Mouse (Mus musculus) myocyte (in vitro differentiated cells): ENCODE data around the gene Agt. TPM values are rescaled to one million over a fixed set of nuclear protein-coding genes. Genes with fewer than 3 reads are reported as not detected.

Experiments
- H3K27me3 ChIP-seq: one replicate; pipeline ENCODE4 v1.6.1; 2011; ENCODE audit not compliant: control insufficient read depth, insufficient read depth, insufficient read length
- H3K36me3 ChIP-seq: one replicate; pipeline ENCODE4 v1.6.1; 2011; ENCODE audit not compliant: control insufficient read depth, insufficient read depth
- H3K4me2 ChIP-seq: one replicate; pipeline ENCODE4 v1.6.1; 2011; ENCODE audit warnings: low read depth, control low read depth
- H3K4me3 ChIP-seq: one replicate; pipeline ENCODE4 v1.5.1; 2011; ENCODE audit warnings: mild to moderate bottlenecking, control low read depth, moderate library complexity
- H3K79me2 ChIP-seq: one replicate; pipeline ENCODE4 v1.6.1; 2011; ENCODE audit not compliant: control insufficient read depth, insufficient read depth
- H3ac ChIP-seq: one replicate; pipeline ENCODE4 v1.6.1; 2011; ENCODE audit not compliant: control insufficient read depth, insufficient read length
- CEBPB ChIP-seq: IDR thresholded peaks from 2 replicates; pipeline ENCODE4 v1.6.1; 2011; ENCODE audit warnings: mild to moderate bottlenecking, moderate library complexity; ENCODE audit not compliant: poor library complexity, insufficient read depth, severe bottlenecking
- E2F4 ChIP-seq: IDR thresholded peaks from one replicate; pipeline ENCODE4 v1.6.1; 2011; ENCODE audit warnings: mild to moderate bottlenecking, control low read depth, moderate library complexity; ENCODE audit not compliant: insufficient read depth
- MAX ChIP-seq: IDR thresholded peaks from one replicate; pipeline ENCODE4 v1.6.1; 2011; ENCODE audit warnings: low read depth, mild to moderate bottlenecking, control low read depth
- MYOD1 ChIP-seq, 3 experiments: IDR thresholded peaks; one replicate each; pipeline ENCODE4 v1.6.1; 2011; ENCODE audit warnings: control low read depth in 2 of 3, low read depth in 2 of 3, mild to moderate bottlenecking in 2 of 3, moderate library complexity in 1 of 3; ENCODE audit not compliant: insufficient read length in 2 of 3, control insufficient read depth in 1 of 3
- MYOG ChIP-seq, 3 experiments: IDR thresholded peaks; one replicate each; pipeline ENCODE4 v1.6.1; 2011; ENCODE audit warnings: control low read depth in 2 of 3, low read depth in 2 of 3, mild to moderate bottlenecking in 2 of 3; ENCODE audit not compliant: insufficient read length in 2 of 3, control insufficient read depth in 1 of 3, insufficient read depth in 1 of 3
- POLR2A ChIP-seq: IDR thresholded peaks from one replicate; pipeline ENCODE4 v1.6.1; 2011; ENCODE audit warnings: low read depth, mild to moderate bottlenecking, control low read depth, moderate library complexity; ENCODE audit not compliant: insufficient read length
- POLR2AphosphoS2 ChIP-seq: IDR thresholded peaks from one replicate; pipeline ENCODE4 v1.6.1; 2011; ENCODE audit warnings: low read depth, control low read depth; ENCODE audit not compliant: insufficient read length
- REST ChIP-seq: IDR thresholded peaks from one replicate; pipeline ENCODE4 v1.6.1; 2011; ENCODE audit warnings: mild to moderate bottlenecking, control low read depth, moderate library complexity; ENCODE audit not compliant: insufficient read depth, insufficient read length
- SRF ChIP-seq: IDR thresholded peaks from one replicate; pipeline ENCODE4 v1.6.1; 2011; ENCODE audit warnings: low read depth; ENCODE audit not compliant: control insufficient read depth, insufficient read length
- TCF12 ChIP-seq: IDR thresholded peaks from one replicate; pipeline ENCODE4 v1.6.1; 2011; ENCODE audit warnings: mild to moderate bottlenecking, control low read depth; ENCODE audit not compliant: poor library complexity, insufficient read depth, severe bottlenecking
- TCF3 ChIP-seq: IDR thresholded peaks from one replicate; pipeline ENCODE4 v1.6.1; 2011; ENCODE audit warnings: low read depth, control low read depth; ENCODE audit not compliant: insufficient read length
- USF1 ChIP-seq: IDR thresholded peaks from one replicate; pipeline ENCODE4 v1.6.1; 2011; ENCODE audit warnings: low read depth, mild to moderate bottlenecking, control low read depth, moderate library complexity
- polyA plus RNA-seq: library from polyadenylated mRNA; unstranded; fragments of >200 nt; fragmentation: generic; extraction: Trizol; gene quantifications from one replicate; pipeline ENCODE4 v1.2.1, GENCODE M21; 2012; ENCODE audit warnings: missing spikeins

Agt gene
- polyA plus RNA-seq, 1 experiment = 0.70 TPM

DNA sequence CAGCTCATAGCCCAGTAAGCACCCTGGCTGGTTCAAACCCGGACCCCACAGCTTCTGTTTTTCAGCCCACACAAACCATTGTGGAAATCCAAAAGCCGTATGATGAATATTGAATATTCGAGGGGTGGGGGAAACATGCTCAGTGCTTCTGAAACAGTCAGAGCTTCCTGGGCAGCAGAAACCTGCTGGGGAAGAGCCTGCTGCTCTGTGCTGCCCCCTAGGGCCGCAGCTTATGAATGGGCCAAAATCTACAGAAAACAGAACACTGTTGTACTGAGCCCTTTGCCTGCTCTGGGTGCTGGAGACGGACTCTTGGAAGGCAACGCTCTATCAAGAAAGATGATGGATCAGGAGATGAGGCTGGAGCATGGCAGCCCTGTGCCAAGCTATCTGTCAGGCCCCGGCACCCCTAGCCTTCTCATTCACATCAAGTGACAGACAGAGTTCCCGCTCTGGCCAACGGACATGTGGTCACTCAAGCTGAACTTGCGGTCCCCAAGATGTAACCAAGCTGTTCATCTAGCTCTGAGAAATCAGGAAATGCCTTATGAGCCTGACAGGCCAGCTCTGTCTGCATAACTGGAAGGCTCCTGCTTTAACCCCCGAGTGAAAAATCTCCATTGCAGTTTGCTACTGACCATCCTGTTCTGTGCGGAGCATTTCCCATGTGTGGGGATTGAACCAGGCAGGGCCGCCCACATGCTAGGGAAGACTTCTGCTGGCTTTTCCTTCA, 38.9 kb upstream of the Agt start:
- Histone ChIP-seq H3K79me2 (no peaks in the 10 kb centered on the region), H3K27me3 (peaks cover 57% of the 10 kb centered on the region), H3K4me2 (no peak overlapping the region), H3K36me3 (no peaks in the 10 kb centered on the region), H3ac (no peak overlapping the region), H3K4me3 (no peak overlapping the region)
- TF ChIP-seq USF1 (no peak), MYOG (IDR thresholded peaks at IDR 0.05; ENCODE audit: control insufficient read depth in 1 of 3, insufficient read depth in 1 of 3, insufficient read length in 2 of 3, low read depth in 2 of 3) (no peak), POLR2A (no peak), TCF12 (no peak), MAX (no peak), TCF3 (no peak), REST (no peak), CEBPB (no peak), E2F4 (no peak), POLR2AphosphoS2 (no peak), SRF (no peak), MYOD1 (IDR thresholded peaks at IDR 0.05; ENCODE audit: control insufficient read depth in 1 of 3, insufficient read length in 2 of 3, low read depth in 2 of 3) (no peak)

DNA sequence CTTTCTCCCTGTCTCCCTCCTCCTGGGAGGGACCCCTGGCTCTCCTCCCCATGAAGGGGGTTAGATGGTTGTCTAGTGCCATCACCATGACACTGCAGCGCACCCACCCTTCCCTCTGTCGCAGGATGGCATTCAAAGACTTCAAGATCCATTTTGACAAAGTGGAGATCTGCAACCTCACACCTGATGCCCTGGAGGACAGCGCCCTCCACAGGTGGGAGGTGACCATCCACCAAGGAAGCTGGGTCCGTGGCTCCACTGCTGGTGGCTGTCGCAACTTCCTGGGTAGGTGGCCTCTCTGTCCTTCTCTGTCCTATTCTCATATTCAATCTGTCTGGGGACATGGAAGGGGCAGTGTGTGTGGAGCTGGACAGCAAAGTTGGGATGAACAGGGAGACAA, 34.6 kb upstream of the Agt start:
- Histone ChIP-seq H3K4me2 (no peak overlapping the region), H3ac (no peak overlapping the region), H3K36me3 (no peaks in the 10 kb centered on the region), H3K4me3 (no peak overlapping the region), H3K79me2 (no peaks in the 10 kb centered on the region), H3K27me3 (peaks cover 41% of the 10 kb centered on the region)
- TF ChIP-seq POLR2AphosphoS2 (no peak), POLR2A (no peak), MYOG (IDR thresholded peaks at IDR 0.05; ENCODE audit: control insufficient read depth in 1 of 3, insufficient read depth in 1 of 3, insufficient read length in 2 of 3, low read depth in 2 of 3) (no peak)

DNA sequence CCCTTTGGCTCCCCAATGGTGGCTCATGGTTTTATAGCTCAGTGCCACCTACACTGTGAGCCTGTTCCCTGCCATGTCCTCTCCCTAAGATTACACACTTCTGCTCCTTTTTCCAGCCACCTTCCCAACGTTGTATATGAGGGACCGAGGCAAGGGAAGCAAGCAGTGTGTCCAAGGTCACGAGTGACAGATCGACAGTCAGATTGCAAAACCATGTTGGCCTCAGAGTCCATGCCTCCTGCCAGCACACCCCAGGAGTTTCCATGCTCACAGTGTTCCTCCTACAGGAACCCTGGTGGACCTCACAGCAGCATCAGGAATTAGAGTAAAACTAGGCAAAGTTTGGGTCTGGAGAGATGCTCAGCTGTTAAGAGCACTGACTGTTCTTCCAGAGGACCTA, 19.9 kb upstream of the Agt start:
- Histone ChIP-seq H3K79me2 (no peaks in the 10 kb centered on the region), H3K4me2 (no peak overlapping the region), H3K4me3 (no peak overlapping the region), H3K36me3 (no peaks in the 10 kb centered on the region), H3K27me3 (peaks cover 10% of the 10 kb centered on the region), H3ac (no peak overlapping the region)
- TF ChIP-seq MYOG (IDR thresholded peaks at IDR 0.05; ENCODE audit: control insufficient read depth in 1 of 3, insufficient read depth in 1 of 3, insufficient read length in 2 of 3, low read depth in 2 of 3) = no peak
- TF ChIP-seq SRF = no peak
- no peak for TF ChIP-seq POLR2A
- TF ChIP-seq MAX = no peak
- no peak for TF ChIP-seq TCF12
- no peak for TF ChIP-seq TCF3
- no peak for TF ChIP-seq USF1
- no peak for TF ChIP-seq REST
- no peak for TF ChIP-seq MYOD1 (IDR thresholded peaks at IDR 0.05; ENCODE audit: control insufficient read depth in 1 of 3, insufficient read length in 2 of 3, low read depth in 2 of 3)
- TF ChIP-seq CEBPB = no peak

DNA sequence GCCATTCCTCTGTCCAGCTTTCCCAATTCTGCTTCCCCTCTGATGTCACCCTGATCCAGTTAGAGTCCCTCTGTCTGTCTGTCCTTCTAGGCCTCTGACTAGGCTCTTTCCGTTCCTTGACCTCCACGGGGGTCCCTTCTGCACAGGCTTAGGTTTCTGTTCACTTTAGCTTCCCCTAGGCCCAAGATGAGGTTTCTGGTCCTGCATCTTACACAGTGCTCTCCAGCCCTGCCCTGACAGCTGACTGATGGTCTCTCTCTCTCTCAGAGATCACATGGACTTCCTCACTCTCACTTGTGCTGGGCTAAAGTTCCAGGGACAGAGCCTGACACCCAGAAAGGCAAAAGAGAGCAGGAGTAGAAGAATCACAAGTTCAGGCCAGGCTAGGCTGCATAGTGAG, 17.1 kb upstream of the Agt start:
- Histone ChIP-seq H3K4me3 (no peak overlapping the region), H3K79me2 (no peaks in the 10 kb centered on the region), H3ac (no peak overlapping the region), H3K36me3 (no peaks in the 10 kb centered on the region), H3K4me2 (no peak overlapping the region), H3K27me3 (peaks cover 10% of the 10 kb centered on the region)
- TF ChIP-seq MAX (no peak), CEBPB (no peak), TCF3 (no peak), POLR2A (no peak), MYOD1 (IDR thresholded peaks at IDR 0.05; ENCODE audit: control insufficient read depth in 1 of 3, insufficient read length in 2 of 3, low read depth in 2 of 3) (no peak), REST (no peak), MYOG (IDR thresholded peaks at IDR 0.05; ENCODE audit: control insufficient read depth in 1 of 3, insufficient read depth in 1 of 3, insufficient read length in 2 of 3, low read depth in 2 of 3) (no peak), USF1 (no peak), POLR2AphosphoS2 (no peak), E2F4 (no peak), TCF12 (no peak), SRF (no peak)
